Mouse (Mus musculus): ENCODE data around the gene Lrrc9. TPM values are rescaled to one million over a fixed set of nuclear protein-coding genes. Genes with fewer than 3 reads are reported as not detected.

Gene Lrrc9
- polyA plus RNA-seq, 1 experiment from 2014 or later, result 0.95 TPM

DNA sequence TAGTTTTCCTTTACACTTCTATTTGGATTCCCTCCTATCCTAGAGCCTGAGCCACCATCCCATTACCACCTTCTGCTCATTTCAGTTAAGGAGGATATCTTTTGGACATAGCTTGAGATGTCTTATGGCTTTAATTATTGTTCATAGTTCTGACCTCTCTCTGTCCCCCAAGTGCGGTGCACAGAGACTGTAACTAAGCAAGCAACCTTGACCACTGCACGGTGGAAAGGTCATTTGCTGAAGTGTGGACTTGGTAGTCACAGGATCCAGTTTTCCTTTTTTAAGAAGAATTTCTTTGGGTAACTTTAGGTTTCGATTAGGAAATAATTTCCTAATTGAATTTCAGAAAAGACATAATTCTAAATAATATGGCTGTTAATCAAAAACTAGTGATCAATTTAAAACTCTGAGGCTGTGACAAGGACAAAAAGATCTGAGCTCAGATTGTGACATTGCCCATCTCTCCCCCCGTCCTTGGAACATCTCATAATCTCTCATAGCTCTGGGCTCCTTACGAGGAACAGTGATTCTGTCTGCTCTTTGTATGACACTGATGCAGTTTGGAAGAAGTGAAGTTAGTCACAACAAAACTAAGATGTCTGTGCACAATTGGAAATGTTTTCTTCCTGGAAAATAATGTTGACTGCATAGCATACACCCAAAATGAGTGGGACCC is 24.3 kb downstream of the Lrrc9 start:
- no peak overlapping the region for H3K9ac ChIP-seq (replicated peaks; ENCODE audit: low read depth)
- TF ChIP-seq EP300 (IDR thresholded peaks at IDR 0.05), result no peak
- TF ChIP-seq CTCF (IDR thresholded peaks at IDR 0.05), result no peak

DNA sequence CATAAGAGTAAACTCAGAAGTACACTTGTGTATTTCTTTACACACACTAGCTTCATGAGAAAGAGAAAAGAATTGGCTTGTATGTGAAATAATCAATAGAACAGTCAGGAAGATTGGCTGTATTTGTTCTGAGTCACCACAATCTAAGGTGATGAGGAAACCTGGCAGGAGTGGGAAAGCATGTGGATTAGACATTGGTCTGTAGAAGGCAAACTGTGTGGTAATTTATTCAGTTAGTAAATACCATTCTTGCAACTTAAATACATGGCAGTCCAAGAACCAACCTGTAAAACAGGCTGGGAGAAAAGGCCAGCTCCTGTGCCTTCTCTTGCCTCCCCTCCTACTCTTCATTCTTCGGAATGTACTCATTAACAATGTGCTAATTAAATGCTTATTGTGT is 25.6 kb downstream of the Lrrc9 start:
- Histone ChIP-seq H3K27ac (ENCODE audit: low read length) (no peak overlapping the region), H3K9ac (replicated peaks; ENCODE audit: low read depth) (no peak overlapping the region), H3K36me3 (ENCODE audit: insufficient read depth, low read length) (no peaks in the 10 kb centered on the region), H3K27me3 (replicated peaks; ENCODE audit: insufficient read depth, low read length) (no peaks in the 10 kb centered on the region), H3K9me3 (ENCODE audit: low read length) (no peaks in the 10 kb centered on the region), H3K4me1 (ENCODE audit: insufficient read depth, low read depth, low read length) (no peaks in the 10 kb centered on the region), H3K4me3 (ENCODE audit: low read depth, low read length) (no peak overlapping the region), H3K4me2 (replicated peaks; ENCODE audit: low read depth, low read length) (no peak overlapping the region)
- DNase-seq (ENCODE audit: low spot score) (no peak), ATAC-seq (no peak)
- 100% methylated on average over 1 of the region's 1 CpGs for WGBS
- no peak for TF ChIP-seq EP300 (IDR thresholded peaks at IDR 0.05)
- no peak for TF ChIP-seq CTCF (IDR thresholded peaks at IDR 0.05)

More for the DNA sequence above, 24.3 kb downstream of the Lrrc9 start:
- H3K36me3 ChIP-seq (ENCODE audit: insufficient read depth, low read length), result no peaks in the 10 kb centered on the region
- ATAC-seq (no peak), DNase-seq (ENCODE audit: low spot score) (no peak)
- H3K9me3 ChIP-seq (ENCODE audit: low read length), result no peaks in the 10 kb centered on the region
- WGBS, result 86% methylated on average over 5 of the region's 5 CpGs
- no peak overlapping the region for H3K27ac ChIP-seq (ENCODE audit: low read length)
- H3K4me2 ChIP-seq (replicated peaks; ENCODE audit: low read depth, low read length), result no peak overlapping the region
- H3K4me3 ChIP-seq (ENCODE audit: low read depth, low read length), result no peak overlapping the region
- H3K4me1 ChIP-seq (ENCODE audit: insufficient read depth, low read depth, low read length), result no peaks in the 10 kb centered on the region
- no peaks in the 10 kb centered on the region for H3K27me3 ChIP-seq (replicated peaks; ENCODE audit: insufficient read depth, low read length)

DNA sequence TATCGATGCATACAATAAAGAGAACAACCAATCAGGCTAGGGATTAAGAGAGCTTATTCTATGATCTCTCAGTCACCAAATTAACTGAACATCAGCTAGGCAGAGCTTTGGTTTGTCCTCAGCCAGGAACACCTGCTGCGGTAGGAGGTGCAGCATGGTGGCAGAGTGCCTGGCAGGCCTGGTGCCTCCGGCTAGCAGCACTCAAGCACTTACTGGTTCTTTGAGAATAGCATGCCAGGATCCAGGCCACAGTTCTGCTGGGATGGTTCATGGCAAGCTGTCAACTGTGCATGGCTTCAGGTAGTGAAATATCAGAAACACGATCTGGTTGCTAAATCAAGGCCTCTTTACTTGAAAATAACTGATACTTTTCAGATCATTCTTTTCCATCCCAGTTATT is 26.1 kb downstream of the Lrrc9 start:
- Histone ChIP-seq H3K27ac (ENCODE audit: low read length) (no peak overlapping the region), H3K27me3 (replicated peaks; ENCODE audit: insufficient read depth, low read length) (no peaks in the 10 kb centered on the region), H3K4me1 (ENCODE audit: insufficient read depth, low read depth, low read length) (no peaks in the 10 kb centered on the region), H3K9me3 (ENCODE audit: low read length) (no peaks in the 10 kb centered on the region), H3K4me2 (replicated peaks; ENCODE audit: low read depth, low read length) (no peak overlapping the region), H3K9ac (replicated peaks; ENCODE audit: low read depth) (no peak overlapping the region), H3K4me3 (ENCODE audit: low read depth, low read length) (no peak overlapping the region), H3K36me3 (ENCODE audit: insufficient read depth, low read length) (no peaks in the 10 kb centered on the region)
- no peak for ATAC-seq
- DNase-seq (ENCODE audit: low spot score), result no peak
- WGBS, result 90% methylated on average over 4 of the region's 4 CpGs
- TF ChIP-seq EP300 (IDR thresholded peaks at IDR 0.05), result no peak

DNA sequence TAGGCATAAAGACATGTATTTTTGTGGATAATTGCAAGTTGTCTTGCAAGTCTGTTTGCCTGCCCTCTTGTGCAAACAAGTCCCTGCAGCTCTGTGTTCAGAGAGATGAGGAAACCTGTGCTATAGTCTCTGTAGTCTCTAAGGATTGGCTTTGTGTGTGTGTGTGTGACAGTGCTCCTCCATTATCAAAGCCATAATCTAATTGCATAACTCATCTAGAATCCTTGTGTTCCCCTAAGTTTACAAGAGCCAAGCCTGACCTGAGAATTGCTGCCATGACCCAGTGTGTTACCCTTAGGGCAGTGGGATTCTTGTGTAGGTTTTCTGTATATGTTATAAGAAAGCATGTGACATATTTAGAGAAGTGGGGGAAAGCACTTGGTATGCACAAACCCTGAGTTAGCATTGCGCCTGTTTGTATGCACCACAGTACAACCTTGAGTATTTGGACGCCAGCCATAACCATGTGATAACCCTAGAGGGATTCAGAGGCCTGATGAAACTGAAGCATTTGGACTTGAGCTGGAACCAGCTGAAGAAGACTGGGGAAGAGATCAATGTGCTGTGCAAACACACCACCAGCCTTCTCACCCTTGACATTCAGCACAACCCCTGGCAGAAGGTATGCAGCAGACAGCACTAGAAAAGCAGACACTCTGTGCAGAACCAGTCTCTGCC is 35.2 kb downstream of the Lrrc9 start:
- no peaks in the 10 kb centered on the region for H3K27me3 ChIP-seq (replicated peaks; ENCODE audit: insufficient read depth, low read length)
- no peaks in the 10 kb centered on the region for H3K4me1 ChIP-seq (ENCODE audit: insufficient read depth, low read depth, low read length)
- ATAC-seq, result no peak
- no peak for DNase-seq (ENCODE audit: low spot score)
- H3K4me3 ChIP-seq (ENCODE audit: low read depth, low read length), result no peak overlapping the region
- WGBS, result 71% methylated on average over 2 of the region's 2 CpGs
- H3K27ac ChIP-seq (ENCODE audit: low read length), result no peak overlapping the region
- no peak overlapping the region for H3K4me2 ChIP-seq (replicated peaks; ENCODE audit: low read depth, low read length)
- H3K9ac ChIP-seq (replicated peaks; ENCODE audit: low read depth), result no peak overlapping the region
- no peaks in the 10 kb centered on the region for H3K9me3 ChIP-seq (ENCODE audit: low read length)
- TF ChIP-seq CTCF (IDR thresholded peaks at IDR 0.05) (no peak), EP300 (IDR thresholded peaks at IDR 0.05) (no peak)
- H3K36me3 ChIP-seq (ENCODE audit: insufficient read depth, low read length), result no peaks in the 10 kb centered on the region

DNA sequence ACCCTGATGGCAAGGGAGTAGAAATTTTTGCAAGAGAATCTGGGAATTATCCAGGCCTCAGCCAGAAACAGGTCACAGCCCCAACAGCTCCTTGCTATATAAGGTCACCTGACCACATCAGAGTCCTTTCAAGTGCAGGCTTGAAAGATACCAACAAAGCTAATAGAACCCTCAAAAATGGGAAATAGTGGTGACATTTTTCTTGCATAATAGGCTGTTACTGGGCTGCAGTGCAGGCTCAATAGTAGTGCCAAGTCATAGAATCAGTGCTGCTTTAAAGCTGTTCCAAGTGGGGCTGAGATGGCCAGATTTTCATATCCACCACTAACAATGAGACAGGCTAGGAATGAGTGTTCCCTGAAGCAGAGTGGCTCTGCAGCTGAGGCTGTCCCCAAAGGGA is 40.6 kb downstream of the Lrrc9 start:
- DNase-seq (ENCODE audit: low spot score), result no peak
- Histone ChIP-seq H3K36me3 (ENCODE audit: insufficient read depth, low read length) (no peaks in the 10 kb centered on the region), H3K4me2 (replicated peaks; ENCODE audit: low read depth, low read length) (no peak overlapping the region), H3K9ac (replicated peaks; ENCODE audit: low read depth) (no peak overlapping the region), H3K4me1 (ENCODE audit: insufficient read depth, low read depth, low read length) (no peaks in the 10 kb centered on the region), H3K27ac (ENCODE audit: low read length) (no peak overlapping the region), H3K4me3 (ENCODE audit: low read depth, low read length) (no peak overlapping the region), H3K27me3 (replicated peaks; ENCODE audit: insufficient read depth, low read length) (no peaks in the 10 kb centered on the region), H3K9me3 (ENCODE audit: low read length) (no peaks in the 10 kb centered on the region)
- TF ChIP-seq EP300 (IDR thresholded peaks at IDR 0.05) (no peak), CTCF (IDR thresholded peaks at IDR 0.05) (no peak)
- no peak for ATAC-seq

DNA sequence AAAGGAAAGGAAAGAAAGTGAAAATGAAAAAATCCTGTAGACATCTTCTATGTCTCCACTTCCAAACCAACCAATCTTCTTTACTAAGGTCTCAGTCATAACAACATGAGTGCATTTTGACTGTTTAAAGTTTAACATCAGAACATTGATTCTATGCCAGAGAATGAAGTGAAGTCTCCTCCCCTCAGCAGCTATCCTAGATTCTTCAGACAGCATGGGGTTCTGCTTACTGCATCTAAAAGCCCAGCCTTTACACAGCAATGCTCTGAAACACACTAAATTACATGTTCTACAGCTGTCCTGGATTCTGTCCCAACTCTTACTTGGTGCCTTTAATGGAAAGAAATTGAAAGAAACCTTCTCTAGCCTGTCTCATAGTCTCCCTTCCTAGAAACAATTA is 43.2 kb downstream of the Lrrc9 start:
- H3K9ac ChIP-seq (replicated peaks; ENCODE audit: low read depth), result no peak overlapping the region
- no peaks in the 10 kb centered on the region for H3K4me1 ChIP-seq (ENCODE audit: insufficient read depth, low read depth, low read length)
- H3K4me3 ChIP-seq (ENCODE audit: low read depth, low read length), result no peak overlapping the region
- H3K9me3 ChIP-seq (ENCODE audit: low read length), result no peaks in the 10 kb centered on the region
- DNase-seq (ENCODE audit: low spot score), result peak; percentile 58
- no peaks in the 10 kb centered on the region for H3K36me3 ChIP-seq (ENCODE audit: insufficient read depth, low read length)
- TF ChIP-seq EP300 (IDR thresholded peaks at IDR 0.05) (no peak), CTCF (IDR thresholded peaks at IDR 0.05) (no peak)
- H3K27ac ChIP-seq (ENCODE audit: low read length), result no peak overlapping the region
- H3K27me3 ChIP-seq (replicated peaks; ENCODE audit: insufficient read depth, low read length), result no peaks in the 10 kb centered on the region
- H3K4me2 ChIP-seq (replicated peaks; ENCODE audit: low read depth, low read length), result no peak overlapping the region
- no peak; the same call in 1 of the 2 replicates for ATAC-seq

Data from lung, postnatal 0 days (tissue).